Mouse (Mus musculus) layer of hippocampus, adult 8-10 months (tissue): Measurements from ENCODE around the gene Smad5. TPM values are rescaled to one million over a fixed set of nuclear protein-coding genes. Genes with fewer than 3 reads are reported as not detected.

Experiments
- DNase-seq, 2 experiments: peaks; one replicate each; pipeline ENCODE4 v3.0.0; 2022; ENCODE audit warnings: low spot score in 2 of 2
- total RNA-seq, 4 experiments: library from RNA; stranded (reverse); gene quantifications; 2 replicates each; pipeline ENCODE4 v1.2.4; 2022

The Smad5 gene
- total RNA-seq, 4 experiments from 2014 or later, result 27.1 to 28.8 (median 27.7) TPM

- no peak for DNase-seq
Measured at GRCm38 (mm10) chr13:56753192-56753951, 50.6 kb downstream of the Smad5 start, which contains the start of gene Gm45623. Gene Gm45623 (minus strand): TSS chr13:56753827.

- DNase-seq, result no peak
Measured at GRCm38 (mm10) chr13:56755871-56756270, 53.1 kb downstream of the Smad5 start.

GRCm38 (mm10) chr13:56757201-56757600, 54.4 kb downstream of the Smad5 start:
- DNase-seq, result no peak

DNA sequence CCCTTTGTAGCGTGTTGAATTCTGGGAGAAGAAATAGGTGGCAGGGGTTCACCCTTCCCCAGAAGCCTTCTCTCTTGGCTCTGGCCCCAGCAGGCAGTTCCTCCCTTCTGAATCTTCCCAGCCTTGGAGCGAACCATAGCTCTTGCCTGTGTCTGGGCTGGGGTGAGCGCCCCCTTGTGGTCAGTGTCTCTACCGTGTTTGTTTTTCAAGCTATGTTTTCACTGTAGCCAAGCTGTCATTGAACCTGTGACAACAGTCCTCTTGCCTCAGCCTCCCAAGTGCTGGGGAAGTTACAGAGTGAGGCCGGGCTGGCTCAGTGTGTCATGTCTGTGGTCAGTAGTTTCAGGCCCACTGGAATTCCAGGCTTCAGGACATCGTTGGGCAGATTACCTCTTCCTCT, 55.7 kb downstream of the Smad5 start:
- DNase-seq, result peak in 1 of 2 experiments; percentile 75

- DNase-seq, result no peak
Measured at GRCm38 (mm10) chr13:56762446-56763229, 59.8 kb downstream of the Smad5 start.

GRCm38 (mm10) chr13:56765284-56766032, 62.6 kb downstream of the Smad5 start:
- DNase-seq, result no peak

- peak in 1 of 2 experiments; percentile 29 for DNase-seq
Measured at GRCm38 (mm10) chr13:56766211-56766610, 63.4 kb downstream of the Smad5 start.

GRCm38 (mm10) chr13:56769431-56769830, 66.6 kb downstream of the Smad5 start:
- DNase-seq, result no peak

DNA sequence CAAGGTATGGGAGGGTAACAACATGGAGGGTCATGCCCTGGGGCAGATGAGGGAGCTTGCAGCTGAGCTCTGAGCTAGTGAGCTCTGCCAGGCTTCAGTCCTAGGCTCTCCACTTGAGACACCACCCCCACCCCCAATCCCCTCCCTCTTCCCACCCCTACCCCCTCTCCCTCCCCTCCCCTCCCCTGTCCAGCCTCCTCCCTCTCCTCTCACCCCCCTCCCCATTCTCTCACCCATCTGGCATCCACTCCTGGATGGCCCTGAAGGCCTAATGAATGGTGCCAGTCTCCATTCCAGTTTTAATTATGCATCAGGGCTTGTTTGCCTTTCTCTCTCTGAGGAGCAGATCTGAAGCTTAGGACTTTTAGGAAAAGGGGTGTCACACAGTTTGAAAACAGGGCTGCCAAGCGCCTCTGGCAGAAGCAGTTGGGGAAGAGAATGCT, 67.3 kb downstream of the Smad5 start:
- peak in 1 of 2 experiments; percentile 46 for DNase-seq

- DNase-seq, result no peak
Measured at GRCm38 (mm10) chr13:56770786-56771185, 68.0 kb downstream of the Smad5 start.

DNA sequence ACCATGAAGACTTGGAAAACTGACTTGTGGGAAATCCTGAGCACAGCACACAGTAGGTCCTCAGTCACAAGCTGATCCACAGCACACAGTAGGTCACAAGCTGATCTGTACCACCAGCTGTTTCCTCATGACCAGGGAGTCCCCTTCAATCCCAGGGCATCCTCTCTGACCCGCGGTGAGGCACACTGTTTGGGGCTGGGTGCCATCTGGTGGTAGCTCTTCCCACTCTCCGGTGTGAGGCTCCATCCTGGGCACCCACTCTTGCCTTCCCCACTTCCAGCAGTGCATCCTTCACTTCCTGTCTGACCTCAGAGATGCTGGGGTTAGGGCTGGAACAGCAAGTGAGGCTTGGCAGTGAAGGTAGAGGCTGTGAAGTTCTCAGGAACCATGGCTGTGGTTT, 69.8 kb downstream of the Smad5 start:
- DNase-seq, result no peak

GRCm38 (mm10) chr13:56773262-56773870, 70.6 kb downstream of the Smad5 start:
- DNase-seq, result no peak

DNA sequence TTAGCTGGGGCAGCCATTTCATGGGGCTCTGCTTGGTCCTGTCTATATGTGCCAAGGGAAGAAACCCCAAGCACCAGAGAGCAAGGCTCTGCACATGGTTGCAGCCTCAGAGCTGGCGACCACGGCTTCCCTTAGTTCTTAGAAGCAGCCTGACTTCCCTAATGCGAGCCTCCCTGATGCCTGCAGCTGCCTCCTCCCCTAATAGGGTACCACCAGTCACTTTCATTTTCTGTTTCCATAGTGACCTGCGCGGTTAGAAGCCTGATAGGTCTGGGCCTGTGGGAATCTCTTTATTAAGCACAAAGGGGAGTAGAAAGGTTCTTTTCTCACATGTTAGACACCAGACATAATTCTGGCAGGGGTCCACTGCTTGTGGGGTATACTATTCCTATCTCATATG, 71.5 kb downstream of the Smad5 start:
- no peak for DNase-seq

DNA sequence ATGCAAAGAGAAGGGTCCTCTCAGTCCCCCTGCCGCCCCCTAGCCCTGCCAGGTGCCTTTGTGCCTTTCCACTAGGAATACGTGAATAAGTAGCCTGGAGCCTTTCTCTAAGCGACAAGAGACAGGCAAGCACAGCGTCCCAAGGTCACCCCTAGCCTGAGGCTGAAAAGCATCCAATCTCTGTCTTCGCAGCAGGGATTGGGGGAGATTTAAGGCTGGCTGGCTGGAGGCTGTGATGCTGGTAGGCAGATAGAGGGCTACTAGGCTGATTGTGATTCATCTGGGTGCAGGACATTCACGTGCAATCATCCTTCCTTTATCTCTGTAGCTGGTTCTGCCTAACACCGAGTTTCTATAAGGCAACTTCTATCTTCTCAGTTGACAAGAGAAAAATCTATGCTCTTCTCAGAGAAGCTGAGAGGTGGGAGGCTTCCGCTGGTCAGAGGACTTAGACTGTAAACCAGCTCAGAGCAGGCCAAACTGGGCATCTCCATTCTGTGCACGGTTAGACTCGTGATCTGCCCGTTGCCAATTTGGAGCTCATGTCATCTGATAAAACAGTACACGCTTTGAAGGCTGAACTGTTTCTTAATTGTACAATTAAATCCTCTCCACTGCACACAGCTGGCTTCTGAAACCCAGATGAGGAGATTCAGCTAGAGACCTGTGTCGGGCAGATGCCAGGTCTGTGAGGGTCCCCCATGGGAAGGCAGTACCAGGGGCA, 78.1 kb downstream of the Smad5 start:
- DNase-seq, result no peak

DNA sequence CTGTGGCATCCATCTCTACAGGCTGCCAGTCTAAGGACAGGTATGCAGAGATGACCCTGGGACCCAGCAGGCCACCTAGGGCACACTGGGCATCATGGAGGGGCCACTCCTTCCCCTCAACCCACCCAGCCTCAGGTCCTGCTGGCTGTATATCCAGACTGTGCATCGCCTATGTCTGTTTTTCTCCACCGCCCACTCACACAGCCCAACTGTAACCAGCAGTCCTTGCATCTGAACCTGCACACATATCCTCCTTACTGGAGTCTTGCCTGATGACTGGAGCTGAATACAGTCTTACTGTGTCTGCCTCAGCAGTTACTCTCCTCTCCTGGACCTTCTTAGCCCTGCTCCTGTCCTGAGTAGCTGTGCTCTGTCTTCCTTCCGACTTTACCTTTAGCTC, 78.9 kb downstream of the Smad5 start:
- DNase-seq, result no peak

DNA sequence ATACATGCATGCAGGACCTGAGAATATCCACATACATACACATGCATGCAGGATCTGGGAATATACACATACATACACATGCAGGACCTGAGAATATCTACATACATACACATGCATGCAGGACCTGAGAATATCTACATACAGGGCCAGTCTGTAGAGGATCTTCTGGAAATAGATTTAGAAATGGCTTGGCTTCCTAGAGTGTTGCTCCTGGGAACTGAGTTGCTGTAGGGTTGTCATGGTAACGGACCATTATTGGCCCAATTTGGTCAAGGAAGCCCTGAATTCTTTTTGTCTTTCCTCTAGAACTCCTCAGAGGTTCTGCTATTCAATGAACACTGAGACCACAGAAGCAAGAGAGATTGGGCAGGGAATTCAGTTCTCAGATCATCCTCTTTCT, 79.8 kb downstream of the Smad5 start:
- DNase-seq, result peak in 1 of 2 experiments; percentile 43

GRCm38 (mm10) chr13:56790683-56791082, 87.9 kb downstream of the Smad5 start:
- no peak for DNase-seq
